Mouse (Mus musculus) brown adipose tissue, adult 24 weeks (tissue): ENCODE data around the gene Ywhag. TPM values are rescaled to one million over a fixed set of nuclear protein-coding genes. Genes with fewer than 3 reads are reported as not detected.

Experiments used
- H3K27ac ChIP-seq: fragments of 200-500 bp; replicated peaks from 2 replicates; pipeline ENCODE4 v1.5.1; 2012; ENCODE audit warnings: low read depth, mild to moderate bottlenecking, low read length
- H3K4me1 ChIP-seq: fragments of 200-500 bp; 2 replicates; pipeline ENCODE4 v1.6.1; 2012; ENCODE audit warnings: low read length, mixed read lengths; ENCODE audit not compliant: control insufficient read depth, insufficient read depth, insufficient read length
- H3K4me3 ChIP-seq: fragments of 200-500 bp; 2 replicates; pipeline ENCODE4 v1.5.1; 2012; ENCODE audit warnings: low read depth, mild to moderate bottlenecking, low read length, moderate library complexity; ENCODE audit not compliant: insufficient read depth
- polyA plus RNA-seq: library from polyadenylated mRNA; stranded (reverse); fragments of >200 nt; gene quantifications from 2 replicates; pipeline ENCODE4 v1.2.4, GENCODE M21; 2012; ENCODE audit not compliant: missing spikeins, insufficient read depth, insufficient read length

The Ywhag gene
- 499 and 545 TPM in 2 replicates for polyA plus RNA-seq

- peak within 1 kb of the TSS; percentile 76 for H3K4me3 ChIP-seq
- peak within 1 kb of the TSS; percentile 98 for H3K27ac ChIP-seq
- H3K4me1 ChIP-seq: no peaks in the 10 kb centered on the region; the same call in 1 of the 2 replicates
Observed at GRCm38 (mm10) chr5:135934481-135935175, at the start of gene Ywhag. Gene Ywhag (minus strand): TSS chr5:135934616.

- peak overlapping the region; percentile 42; the same call in 1 of the 2 replicates for H3K27ac ChIP-seq
- H3K4me3 ChIP-seq: peak overlapping the region; percentile 46
- no peaks in the 10 kb centered on the region for H3K4me1 ChIP-seq
Observed at GRCm38 (mm10) chr5:135982398-135982797, 48.0 kb upstream of the Ywhag start.

DNA sequence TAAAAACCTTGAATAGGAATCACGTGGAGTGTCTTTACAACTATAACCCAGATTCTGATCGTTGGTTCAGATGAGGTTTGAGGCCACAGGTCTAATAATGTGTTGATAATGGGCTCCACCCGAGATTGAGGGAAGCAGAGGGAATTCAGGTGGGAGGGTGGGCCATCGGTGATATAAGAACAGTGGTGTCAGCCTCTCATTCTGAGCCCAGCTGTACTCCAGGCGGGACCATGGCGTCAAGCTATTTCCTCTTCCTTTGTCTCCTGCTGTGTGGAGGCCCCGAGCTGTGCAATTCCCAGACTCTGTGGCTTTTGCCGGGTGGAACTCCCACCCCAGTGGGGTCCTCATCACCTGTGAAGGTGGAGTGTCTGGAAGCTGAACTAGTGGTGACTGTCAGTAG is 45.5 kb upstream of the Ywhag start, which contains the start of gene Zp3:
Gene Zp3 (plus strand): TSS at position 196 of the 400 bp plus-strand sequence.
- Histone ChIP-seq H3K4me3 (no peak within 1 kb of the TSS), H3K4me1 (no peaks in the 10 kb centered on the region), H3K27ac (no peak within 1 kb of the TSS)

DNA sequence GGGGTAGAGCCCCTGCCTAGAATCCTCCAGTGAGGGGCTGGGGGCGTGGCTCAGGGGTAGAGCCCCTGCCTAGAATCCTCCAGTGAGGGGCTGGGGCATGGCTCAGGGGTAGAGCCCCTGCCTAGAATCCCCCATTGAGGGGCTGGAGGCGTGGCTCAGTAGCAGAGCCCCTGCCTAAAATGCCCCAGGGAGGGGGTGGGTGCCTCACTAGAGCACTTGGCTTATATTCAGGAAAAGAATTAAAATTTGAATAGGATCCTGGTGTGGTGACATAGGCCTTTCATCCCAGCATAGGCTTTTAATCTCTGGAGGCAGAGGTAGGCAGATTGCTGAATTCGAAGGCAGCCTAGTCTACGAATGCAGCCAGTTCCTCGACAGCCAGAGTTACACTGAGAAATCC is 45.0 kb upstream of the Ywhag start:
- no peak overlapping the region for H3K27ac ChIP-seq
- no peak overlapping the region for H3K4me3 ChIP-seq
- H3K4me1 ChIP-seq: no peaks in the 10 kb centered on the region

- Histone ChIP-seq H3K27ac (no peak overlapping the region), H3K4me3 (no peak overlapping the region), H3K4me1 (no peaks in the 10 kb centered on the region)
Observed at GRCm38 (mm10) chr5:135975893-135976668, 41.7 kb upstream of the Ywhag start.

DNA sequence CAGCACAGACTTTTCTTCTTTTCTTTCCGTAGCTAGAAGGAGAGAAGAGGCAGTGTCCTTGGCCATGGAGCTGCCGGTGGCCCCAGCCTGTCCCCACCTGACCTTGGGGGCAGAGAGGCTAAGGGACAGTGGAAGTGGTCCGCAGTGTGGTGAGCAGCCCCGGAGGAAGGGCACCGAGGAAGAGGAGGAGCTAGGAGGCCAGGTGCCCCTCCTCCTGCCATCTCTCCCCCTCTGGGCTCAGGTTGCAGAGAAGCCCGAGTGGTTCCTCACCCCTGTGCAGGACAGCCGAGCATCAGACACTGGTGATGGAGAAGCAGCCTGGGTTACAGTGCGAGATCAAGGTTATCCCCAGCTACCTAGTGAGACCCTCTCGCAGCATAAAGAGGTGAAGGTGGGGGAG is 39.9 kb upstream of the Ywhag start, which contains the start of gene Ssc4d:
Gene Ssc4d (minus strand): TSS at position 167 of the 400 bp plus-strand sequence.
- Histone ChIP-seq H3K4me3 (no peak within 1 kb of the TSS), H3K4me1 (no peaks in the 10 kb centered on the region), H3K27ac (no peak within 1 kb of the TSS)

- H3K27ac ChIP-seq: no peak overlapping the region
- no peaks in the 10 kb centered on the region for H3K4me1 ChIP-seq
- no peak overlapping the region for H3K4me3 ChIP-seq
Observed at GRCm38 (mm10) chr5:135971876-135972275, 37.5 kb upstream of the Ywhag start.

DNA sequence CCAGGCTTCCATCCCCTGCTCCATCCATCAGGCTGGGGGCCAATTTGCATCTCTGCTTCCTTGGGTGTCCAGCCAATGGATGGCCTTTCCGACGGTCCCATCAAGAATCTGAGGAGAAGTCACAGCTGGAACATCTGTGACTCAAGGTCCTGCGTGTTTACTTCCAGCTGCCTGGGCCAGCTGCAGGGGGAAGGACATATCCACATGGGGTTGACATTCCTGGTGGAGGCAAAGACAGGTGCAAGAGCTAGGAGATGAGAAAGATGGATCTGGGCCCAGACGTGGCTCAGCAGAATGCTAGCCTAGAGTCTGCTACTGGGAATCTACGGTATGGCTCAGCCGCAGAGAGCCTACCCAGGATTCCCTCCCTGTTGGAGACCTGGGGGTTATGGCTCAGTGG is 35.8 kb upstream of the Ywhag start:
- H3K4me3 ChIP-seq: no peak overlapping the region
- no peak overlapping the region for H3K27ac ChIP-seq
- no peaks in the 10 kb centered on the region; the same call in 1 of the 2 replicates for H3K4me1 ChIP-seq

- H3K27ac ChIP-seq: no peak overlapping the region
- H3K4me3 ChIP-seq: no peak overlapping the region
- no peaks in the 10 kb centered on the region; the same call in 1 of the 2 replicates for H3K4me1 ChIP-seq
Observed at GRCm38 (mm10) chr5:135968781-135969180, 34.4 kb upstream of the Ywhag start.

DNA sequence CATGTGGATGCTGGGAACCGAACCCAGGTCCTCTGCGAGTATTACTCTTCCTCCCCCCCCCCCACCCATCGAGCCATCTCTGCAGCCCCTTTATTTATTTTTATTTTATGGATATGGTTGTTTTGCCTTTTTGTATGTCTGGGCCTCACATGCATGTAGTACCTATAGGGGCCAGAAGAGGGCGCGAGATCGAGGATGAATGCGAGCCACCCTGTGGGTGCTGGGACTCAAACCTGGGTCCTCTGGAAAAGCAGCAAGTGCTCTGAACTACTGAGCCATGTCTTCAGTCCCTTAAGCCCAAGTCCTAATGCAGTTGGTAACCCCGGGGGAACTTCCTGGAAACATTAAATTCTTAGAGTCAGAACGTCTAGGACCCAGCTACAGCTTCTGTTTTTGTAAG is 32.5 kb upstream of the Ywhag start:
- H3K27ac ChIP-seq: no peak overlapping the region
- no peak overlapping the region for H3K4me3 ChIP-seq
- no peaks in the 10 kb centered on the region; the same call in 1 of the 2 replicates for H3K4me1 ChIP-seq

GRCm38 (mm10) chr5:135965501-135965930 is 31.1 kb upstream of the Ywhag start:
- H3K4me3 ChIP-seq: no peak overlapping the region

GRCm38 (mm10) chr5:135963280-135963627 is 28.8 kb upstream of the Ywhag start:
- Histone ChIP-seq H3K4me1 (peaks cover 4% of the 10 kb centered on the region), H3K27ac (peak overlapping the region; percentile 75), H3K4me3 (peak overlapping the region; percentile 66)

More at GRCm38 (mm10) chr5:135965501-135965930, 31.1 kb upstream of the Ywhag start:
- H3K4me1 ChIP-seq: peaks cover 3% of the 10 kb centered on the region; the same call in 1 of the 2 replicates
- H3K27ac ChIP-seq: no peak overlapping the region

GRCm38 (mm10) chr5:135962492-135963279 is 28.3 kb upstream of the Ywhag start:
- peaks cover 7% of the 10 kb centered on the region for H3K4me1 ChIP-seq
- H3K4me3 ChIP-seq: peak overlapping the region; percentile 66
- H3K27ac ChIP-seq: peak overlapping the region; percentile 75

DNA sequence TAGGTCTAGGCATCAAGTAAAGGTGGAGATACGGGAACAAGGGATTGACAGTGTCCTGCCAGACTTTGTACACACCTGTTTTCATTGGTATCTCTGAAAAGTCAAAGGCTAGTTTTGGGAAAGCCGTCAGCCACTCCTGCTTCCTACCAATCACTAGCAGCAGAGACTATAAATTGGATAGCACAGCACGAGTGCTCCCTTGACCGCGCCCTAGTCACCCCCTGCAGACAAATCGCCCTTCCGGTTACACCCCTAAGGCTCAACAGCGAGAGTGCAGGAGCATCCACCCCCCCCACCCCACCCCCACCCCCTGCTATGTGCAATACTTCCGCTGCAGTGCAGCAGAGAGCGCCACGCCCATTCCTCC is 27.7 kb upstream of the Ywhag start:
- peaks cover 7% of the 10 kb centered on the region for H3K4me1 ChIP-seq
- H3K27ac ChIP-seq: peak overlapping the region; percentile 97
- H3K4me3 ChIP-seq: peak overlapping the region; percentile 51
